Mouse (Mus musculus) spleen, adult 2 months (tissue): Measurements from ENCODE around the gene Dnaja4. TPM values are rescaled to one million over a fixed set of nuclear protein-coding genes. Genes with fewer than 3 reads are reported as not detected.
"Not testable (repeated sequence)": the region's sequence is repeated elsewhere in the genome, so short reads cannot be mapped to it uniquely, and the experiment has no call there.

ENCODE experiments used
- DNase-seq, 2 experiments: peaks; one replicate each; pipeline versions ENCODE4 v3.0.0 to v3.0.0-alpha.2; 2012 to 2021; ENCODE audit warnings: low spot score in 2 of 2, low read depth in 1 of 2
- H3K27ac ChIP-seq: fragments of 200-500 bp; 2 replicates; pipeline ENCODE4 v1.5.1; 2012; ENCODE audit warnings: low read length, inconsistent platforms; ENCODE audit not compliant: insufficient read depth
- H3K27me3 ChIP-seq: fragments of 200-500 bp; 2 replicates; pipeline ENCODE4 v1.6.1; 2012; ENCODE audit warnings: mild to moderate bottlenecking, moderate library complexity, low read length, inconsistent platforms; ENCODE audit not compliant: control insufficient read depth, insufficient read depth
- H3K36me3 ChIP-seq: fragments of 200-500 bp; 2 replicates; pipeline ENCODE4 v1.6.1; 2012; ENCODE audit warnings: mild to moderate bottlenecking, low read length, inconsistent platforms; ENCODE audit not compliant: control insufficient read depth, insufficient read depth
- H3K4me1 ChIP-seq: fragments of 200-500 bp; 2 replicates; pipeline ENCODE4 v1.6.1; 2011; ENCODE audit warnings: inconsistent platforms; ENCODE audit not compliant: control insufficient read depth, insufficient read depth, insufficient read length
- H3K4me3 ChIP-seq: fragments of 200-500 bp; 2 replicates; pipeline ENCODE4 v1.5.1; 2011; ENCODE audit warnings: mild to moderate bottlenecking, inconsistent platforms; ENCODE audit not compliant: insufficient read depth, insufficient read length; ENCODE audit errors: extremely low read depth
- CTCF ChIP-seq: fragments of 200-500 bp; IDR thresholded peaks from 2 replicates; pipeline ENCODE4 v1.5.1; 2011; ENCODE audit warnings: mild to moderate bottlenecking, inconsistent platforms; ENCODE audit not compliant: insufficient read depth, insufficient read length, insufficient replicate concordance; ENCODE audit errors: extremely low read depth
- POLR2A ChIP-seq: fragments of 200-500 bp; IDR thresholded peaks from 2 replicates; pipeline ENCODE4 v1.6.1; 2011; ENCODE audit warnings: low read depth, low read length, inconsistent platforms
- WGBS: fragments of 180-500 bp; shearing (Covaris S2); methylation state at CpG from one replicate; pipeline ENCODE4 v1.1.7; 2018; 5-methylcytosine and 5-hydroxymethylcytosine counted together
- polyA plus RNA-seq: library from polyadenylated mRNA; depleted of rRNA; stranded (reverse); fragments of >200 nt; gene quantifications from 2 replicates; pipeline ENCODE4 v1.2.3, GENCODE M21; 2012

Gene Dnaja4
- polyA plus RNA-seq, 1 experiment, result 5.6 TPM

GRCm38 (mm10) chr9:54683814-54684605 is 14.7 kb upstream of the Dnaja4 start:
- TF ChIP-seq CTCF, result no peak
- no peak for TF ChIP-seq POLR2A
- Histone ChIP-seq H3K4me1 (no peaks in the 10 kb centered on the region), H3K4me3 (no peak overlapping the region), H3K36me3 (no peaks in the 10 kb centered on the region), H3K27me3 (no peaks in the 10 kb centered on the region), H3K27ac (no peak overlapping the region)
- no peak for DNase-seq
- 78% methylated on average over 7 of the region's 7 CpGs for WGBS

- WGBS, result 81% methylated on average over 14 of the region's 14 CpGs
- Histone ChIP-seq H3K4me3 (no peak overlapping the region), H3K36me3 (no peaks in the 10 kb centered on the region), H3K27ac (no peak overlapping the region), H3K4me1 (no peaks in the 10 kb centered on the region), H3K27me3 (no peaks in the 10 kb centered on the region)
- no peak for DNase-seq
- TF ChIP-seq POLR2A (no peak), CTCF (no peak)
Measured at GRCm38 (mm10) chr9:54687246-54688236, 11.1 kb upstream of the Dnaja4 start.

GRCm38 (mm10) chr9:54689446-54689845 is 9.2 kb upstream of the Dnaja4 start:
- no peak overlapping the region for H3K27ac ChIP-seq
- H3K36me3 ChIP-seq, result no peaks in the 10 kb centered on the region
- DNase-seq, result no peak
- H3K4me3 ChIP-seq, result no peak overlapping the region
- no peak for TF ChIP-seq POLR2A
- TF ChIP-seq CTCF, result no peak
- WGBS, result 71% methylated on average over 8 of the region's 8 CpGs
- no peaks in the 10 kb centered on the region for H3K4me1 ChIP-seq
- no peaks in the 10 kb centered on the region for H3K27me3 ChIP-seq

GRCm38 (mm10) chr9:54690697-54691096 is 8.0 kb upstream of the Dnaja4 start:
- H3K4me1 ChIP-seq, H3K27ac ChIP-seq, H3K27me3 ChIP-seq, DNase-seq, H3K4me3 ChIP-seq, H3K36me3 ChIP-seq: not testable (repeated sequence)
- 84% methylated on average over 2 of the region's 2 CpGs for WGBS

- H3K4me1 ChIP-seq, H3K27ac ChIP-seq, DNase-seq, H3K4me3 ChIP-seq, H3K36me3 ChIP-seq, H3K27me3 ChIP-seq: not testable (repeated sequence)
- 3% methylated on average over 31 of the region's 31 CpGs for WGBS
Measured at GRCm38 (mm10) chr9:54691241-54691805, 7.3 kb upstream of the Dnaja4 start.

- Histone ChIP-seq H3K4me3 (peak overlapping the region; percentile 62), H3K27me3 (peaks cover 15% of the 10 kb centered on the region), H3K27ac (peak overlapping the region; percentile 13; the same call in 1 of the 2 replicates), H3K4me1 (peaks cover 4% of the 10 kb centered on the region), H3K36me3 (no peaks in the 10 kb centered on the region)
- TF ChIP-seq CTCF (no peak), POLR2A (no peak)
- WGBS, result 12% methylated on average over 27 of the region's 27 CpGs
- DNase-seq, result no peak
Measured at GRCm38 (mm10) chr9:54699087-54699344, 343 bp downstream of the Dnaja4 start.
